Mouse (Mus musculus): ENCODE results near the gene Eomes.

- TF ChIP-seq CTCF (IDR thresholded peaks at IDR 0.05; ENCODE audit: extremely low read depth, insufficient read depth, insufficient read length, insufficient replicate concordance): no peak
- no peak for TF ChIP-seq POLR2A (IDR thresholded peaks at IDR 0.05; ENCODE audit: low read depth, low read length)
Measured at GRCm38 (mm10) chr9:118507552-118507951, 29.5 kb downstream of the Eomes start.

All from spleen, adult 2 months (tissue).